Mouse (Mus musculus) thymus, adult 18-20 months (tissue): ENCODE results near the gene Mafg.
"Not testable (repeated sequence)": the region's sequence is repeated elsewhere in the genome, so short reads cannot be mapped to it uniquely, and the experiment has no call there.

ENCODE experiments used
- DNase-seq, 2 experiments: peaks; one replicate each; pipeline ENCODE4 v3.0.0; 2022; ENCODE audit warnings: mixed read lengths in 2 of 2

Gene Mafg

DNA sequence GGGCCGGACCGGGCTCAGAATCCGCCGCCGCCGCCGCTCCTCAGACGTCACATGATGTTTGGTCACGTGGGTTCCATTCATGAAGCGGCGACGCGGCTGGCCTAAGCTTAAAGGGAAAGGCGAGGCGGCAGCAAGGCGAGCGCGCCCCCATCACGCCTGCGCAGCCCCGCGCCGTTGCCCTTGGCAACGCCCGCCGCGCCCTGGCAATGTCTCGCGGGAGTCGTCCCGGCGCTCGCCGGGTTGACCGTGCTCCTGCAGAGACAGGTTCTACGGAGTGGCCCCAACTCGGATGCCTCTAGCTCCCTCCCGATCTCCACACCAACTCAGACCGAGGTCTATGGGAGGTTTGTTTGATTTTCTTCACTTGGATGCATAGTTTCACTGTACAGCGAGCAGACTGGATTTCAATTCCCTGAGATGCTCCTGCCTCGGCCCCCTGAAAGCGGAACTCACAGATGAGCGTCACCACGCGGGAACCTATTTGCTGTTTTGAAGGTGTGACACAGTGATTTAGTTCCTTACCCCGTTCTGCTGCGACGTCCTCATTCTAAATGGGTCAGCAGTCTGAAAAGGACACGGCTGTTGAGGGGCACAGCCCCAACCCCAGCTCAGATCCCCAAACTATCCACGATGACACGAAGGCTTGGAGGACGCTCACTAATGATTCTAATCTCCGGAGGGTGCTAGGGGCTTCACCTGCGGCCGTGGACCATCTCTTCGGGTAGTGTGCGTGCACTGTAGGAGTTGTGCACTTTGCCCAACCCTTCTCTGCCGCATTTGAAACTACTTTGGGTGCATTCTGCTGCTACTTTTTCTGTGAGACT, at the start of gene Mafg:
Mafg (minus strand) TSS at position 81 of the 824 bp plus-strand sequence.
- peak; percentile 79 to 82 for DNase-seq

DNA sequence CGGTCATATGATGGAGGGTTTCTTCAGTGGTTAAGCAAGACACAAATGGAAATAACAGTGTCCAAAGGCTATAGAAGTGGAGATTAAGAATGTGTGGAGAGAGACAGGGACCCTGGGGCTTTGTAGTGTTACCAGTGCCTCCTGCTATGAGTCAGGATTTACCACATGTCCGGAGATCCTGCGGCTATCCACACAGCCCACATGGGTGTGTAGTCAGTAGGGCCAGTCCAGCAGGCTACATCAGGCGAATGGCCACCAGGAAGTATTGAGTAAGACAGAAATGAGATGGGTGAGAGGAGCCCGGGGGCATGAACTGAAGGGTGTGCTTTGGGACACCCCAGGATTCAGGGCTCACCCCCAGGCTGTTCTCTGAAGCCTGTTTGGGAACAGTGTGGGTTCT, 49.3 kb upstream of the Mafg start:
- no peak for DNase-seq

DNA sequence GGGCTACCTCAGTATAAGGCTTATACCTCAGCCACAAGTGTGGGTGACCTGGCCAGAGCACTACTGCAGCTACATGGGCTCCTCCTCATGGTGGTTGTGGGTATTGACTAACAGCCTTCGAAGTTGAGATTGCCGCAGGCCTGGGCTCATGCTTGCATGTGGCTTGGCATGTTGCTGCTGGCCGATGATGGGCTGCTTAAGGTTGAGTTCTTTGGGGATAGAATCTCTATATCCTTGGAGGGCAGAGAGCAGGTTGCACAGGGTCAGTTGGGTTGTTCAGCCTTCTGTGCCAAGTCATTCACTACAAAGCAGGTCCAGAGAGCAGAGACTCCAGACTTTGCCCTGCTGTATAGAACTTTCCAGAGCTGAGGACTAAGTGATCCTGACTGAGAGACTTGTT, 46.5 kb upstream of the Mafg start:
- no peak for DNase-seq

DNA sequence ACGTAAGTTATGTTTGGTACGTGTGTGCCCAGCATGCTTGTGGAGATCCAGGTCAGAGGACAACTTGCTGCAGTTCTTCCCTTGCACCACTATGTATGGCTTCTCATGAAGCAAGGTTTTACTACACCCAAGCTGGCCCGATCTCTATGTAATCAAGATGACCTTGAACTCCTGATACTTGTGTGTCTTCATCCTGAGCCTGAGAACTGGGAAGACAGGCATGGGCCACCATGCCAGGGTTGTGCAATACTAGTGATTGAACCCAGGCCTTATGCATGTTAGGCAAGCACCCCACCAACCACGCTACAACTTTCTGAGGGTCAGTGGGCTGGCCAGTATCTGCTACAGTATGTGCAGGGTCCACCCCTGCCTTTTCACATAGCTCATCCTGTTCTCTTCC, 43.6 kb upstream of the Mafg start:
- no peak for DNase-seq

DNA sequence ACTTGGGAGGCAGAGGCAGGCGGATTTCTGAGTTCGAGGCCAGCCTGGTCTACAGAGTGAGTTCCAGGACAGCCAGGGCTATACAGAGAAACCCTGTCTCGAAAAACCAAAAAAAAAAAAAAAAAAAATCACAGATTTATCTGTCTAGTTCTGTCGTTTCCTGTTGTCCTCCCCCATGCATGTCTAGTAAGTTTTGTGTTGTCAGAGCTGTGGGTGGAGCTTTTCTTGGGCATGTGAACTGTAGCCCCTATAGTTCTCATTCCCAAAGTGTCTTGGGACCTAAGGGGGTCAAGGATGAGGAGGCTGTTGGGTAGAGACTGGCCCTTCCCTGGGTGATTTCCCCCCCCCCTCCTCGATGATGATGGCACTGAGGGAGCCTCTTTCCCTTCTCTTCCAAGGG, 42.5 kb upstream of the Mafg start:
- DNase-seq: not testable (repeated sequence)

DNA sequence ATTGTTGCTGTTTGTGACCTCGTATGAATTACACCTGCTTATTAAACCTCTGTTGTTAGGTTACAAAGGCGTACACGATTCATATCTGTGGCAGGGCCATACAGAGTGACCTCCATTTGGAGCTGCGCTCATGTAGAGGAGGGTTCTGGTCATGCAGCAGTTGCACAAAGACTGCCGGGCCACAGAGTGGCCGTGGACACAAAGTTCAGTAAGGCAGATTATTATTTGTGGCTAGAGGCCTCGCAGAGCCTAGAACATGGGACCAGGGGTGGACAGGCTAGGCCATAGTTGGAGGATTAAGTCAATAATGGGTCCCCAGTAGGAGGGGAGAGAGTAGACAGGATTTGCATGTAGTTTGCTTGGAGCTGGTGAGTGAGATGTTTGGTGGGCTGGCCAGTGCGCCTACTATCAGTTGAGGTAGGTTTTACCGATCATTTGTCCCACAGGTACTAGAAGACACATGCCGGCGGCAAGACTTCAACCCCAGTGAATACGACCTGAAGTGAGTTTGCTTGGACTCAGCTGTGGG, 40.3 kb upstream of the Mafg start:
- DNase-seq: no peak

DNA sequence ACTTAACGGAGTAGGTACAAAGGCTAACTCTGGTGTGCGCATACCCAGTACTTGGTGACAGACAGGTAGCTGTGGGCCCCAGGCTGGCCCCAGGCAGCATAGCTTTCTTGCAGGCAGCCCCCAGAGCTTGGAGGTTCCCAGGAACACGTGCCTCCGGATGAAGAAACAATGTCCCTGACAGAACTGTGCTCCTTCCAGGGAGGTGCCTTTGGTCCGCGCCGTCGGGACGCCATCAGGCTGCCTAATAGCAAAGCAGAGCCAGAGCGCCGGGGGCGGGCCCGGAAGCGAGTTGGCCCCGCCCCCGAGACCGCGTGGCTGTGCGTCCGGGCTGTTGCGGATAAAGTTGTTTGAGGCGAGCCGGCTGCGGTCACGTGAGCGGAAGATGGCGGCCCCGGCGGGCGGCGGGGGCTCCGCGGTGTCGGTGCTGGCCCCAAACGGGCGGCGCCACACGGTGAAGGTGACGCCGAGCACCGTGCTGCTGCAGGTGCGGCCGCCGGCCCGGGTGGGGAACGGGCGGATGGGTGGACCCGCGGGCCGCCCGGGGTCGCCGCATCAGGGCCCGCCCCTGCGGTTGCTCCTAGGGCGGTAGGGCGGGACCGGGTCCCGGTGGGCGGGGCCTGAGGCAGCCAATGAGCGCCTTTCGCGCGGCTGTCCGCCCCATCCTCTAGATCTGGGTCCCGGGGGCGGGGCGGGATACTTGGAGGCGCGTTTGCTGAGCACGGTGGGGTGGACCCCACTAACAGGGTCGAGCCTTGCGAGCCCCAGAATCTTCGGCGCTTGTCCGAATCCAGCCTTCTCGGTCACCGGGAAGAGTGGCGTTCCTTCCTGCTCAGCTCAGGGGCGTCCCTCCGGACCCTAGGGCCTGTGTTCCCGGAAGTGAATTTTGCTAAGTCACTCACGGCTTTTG, 39.5 kb upstream of the Mafg start, which contains the start of gene Aspscr1:
Aspscr1 (plus strand) TSS at position 287 of the 907 bp plus-strand sequence.
- DNase-seq: peak; percentile 92

DNA sequence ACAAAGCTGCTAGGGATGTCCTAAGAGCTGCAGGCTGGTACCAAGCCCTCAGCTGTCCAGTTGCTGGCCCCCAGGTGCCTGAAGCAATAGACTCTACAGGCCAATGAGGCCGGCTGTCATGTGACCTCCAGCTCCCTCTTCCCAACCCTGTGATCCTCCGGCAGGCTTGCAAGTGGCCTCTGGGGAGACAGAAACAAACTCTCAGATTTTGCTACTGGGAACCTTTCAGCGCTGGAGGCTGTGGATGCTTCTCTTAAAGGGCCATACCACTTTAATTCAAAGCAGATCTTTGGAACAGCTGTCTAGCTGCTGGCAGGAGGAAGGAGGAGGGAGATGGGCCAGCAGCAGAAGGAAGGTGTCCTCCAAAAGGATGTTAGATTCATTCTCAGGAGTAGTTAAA, 33.2 kb upstream of the Mafg start:
- DNase-seq: no peak

DNA sequence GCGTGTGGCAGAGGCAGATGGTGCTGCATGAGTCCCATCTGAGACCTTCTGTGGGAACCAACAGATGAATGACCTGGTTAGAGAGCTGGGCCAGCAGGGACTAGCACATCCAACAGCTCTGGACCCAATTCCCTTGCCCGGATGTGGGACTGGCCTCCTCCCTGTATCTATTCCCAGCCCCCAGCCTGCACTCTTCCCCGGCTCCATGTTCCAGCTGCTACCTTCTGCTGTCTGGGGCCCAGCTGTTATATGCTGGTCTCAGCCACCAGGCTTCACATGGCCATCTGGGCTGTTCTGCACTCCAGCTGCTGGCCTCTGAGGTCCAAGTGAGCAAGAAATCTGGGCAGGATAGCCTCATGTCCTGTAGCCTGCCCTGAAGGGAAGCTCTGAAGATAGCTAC, 32.0 kb upstream of the Mafg start:
- DNase-seq: no peak

DNA sequence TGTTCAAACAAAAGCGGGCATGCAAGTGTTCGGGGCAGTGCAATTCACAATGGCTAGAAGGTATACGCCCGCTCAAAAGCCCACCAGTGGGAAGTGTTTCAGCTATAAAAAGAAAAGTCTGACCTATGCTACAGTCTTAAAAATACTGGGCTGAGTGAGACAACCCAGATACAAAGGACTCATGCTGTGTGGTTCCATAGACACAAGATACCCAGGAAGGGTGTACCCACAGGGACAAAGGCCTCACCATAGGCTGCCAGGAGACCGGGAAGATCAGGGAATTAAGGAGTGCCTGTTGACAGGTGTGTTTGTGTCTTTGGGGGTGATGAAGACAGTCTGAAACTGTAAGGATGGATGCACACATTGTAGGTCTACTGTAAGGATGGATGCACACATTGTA, 30.3 kb upstream of the Mafg start:
- no peak for DNase-seq

DNA sequence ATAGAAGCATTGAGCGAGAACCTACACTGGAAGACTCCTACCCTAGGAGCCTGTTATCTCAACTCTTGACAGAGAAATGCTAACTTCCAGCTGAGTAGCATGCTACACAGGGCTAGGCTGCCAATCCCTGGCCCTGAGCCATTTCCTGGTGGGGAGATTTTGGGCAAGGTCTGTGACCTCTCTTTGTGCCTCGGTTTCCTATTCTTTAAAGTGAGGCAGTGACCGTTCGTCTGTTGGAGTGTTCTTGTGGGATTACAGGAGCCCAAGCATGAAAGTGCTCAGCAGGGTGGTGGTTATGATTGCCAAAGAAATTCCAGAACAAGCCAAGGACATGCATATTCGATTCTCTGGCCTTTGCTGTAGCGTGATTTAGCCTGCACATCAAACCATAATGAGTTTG, 29.4 kb upstream of the Mafg start:
- DNase-seq: no peak

DNA sequence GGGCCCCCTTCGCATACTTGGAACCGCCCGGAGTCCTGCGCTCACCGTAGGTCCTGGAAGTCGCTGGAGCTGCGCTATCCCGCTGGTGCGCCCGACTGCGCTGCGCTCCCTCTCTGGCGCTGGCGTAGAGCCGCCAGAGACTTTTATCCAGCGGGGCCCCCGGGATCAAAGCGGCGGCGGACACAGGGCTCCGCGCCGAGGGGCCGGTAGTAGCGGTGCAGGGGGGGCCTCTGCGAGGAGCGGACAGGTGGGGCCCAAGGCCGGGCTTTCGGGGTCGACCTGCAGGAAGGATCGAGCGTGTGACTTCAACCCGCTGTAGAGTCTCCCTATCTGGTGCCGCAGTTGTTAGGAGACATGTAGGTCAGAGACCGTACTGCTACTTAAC, 27.7 kb upstream of the Mafg start, which contains the start of gene Notum:
Notum (minus strand) TSS at position 100 of the 385 bp plus-strand sequence.
- DNase-seq: no peak

DNA sequence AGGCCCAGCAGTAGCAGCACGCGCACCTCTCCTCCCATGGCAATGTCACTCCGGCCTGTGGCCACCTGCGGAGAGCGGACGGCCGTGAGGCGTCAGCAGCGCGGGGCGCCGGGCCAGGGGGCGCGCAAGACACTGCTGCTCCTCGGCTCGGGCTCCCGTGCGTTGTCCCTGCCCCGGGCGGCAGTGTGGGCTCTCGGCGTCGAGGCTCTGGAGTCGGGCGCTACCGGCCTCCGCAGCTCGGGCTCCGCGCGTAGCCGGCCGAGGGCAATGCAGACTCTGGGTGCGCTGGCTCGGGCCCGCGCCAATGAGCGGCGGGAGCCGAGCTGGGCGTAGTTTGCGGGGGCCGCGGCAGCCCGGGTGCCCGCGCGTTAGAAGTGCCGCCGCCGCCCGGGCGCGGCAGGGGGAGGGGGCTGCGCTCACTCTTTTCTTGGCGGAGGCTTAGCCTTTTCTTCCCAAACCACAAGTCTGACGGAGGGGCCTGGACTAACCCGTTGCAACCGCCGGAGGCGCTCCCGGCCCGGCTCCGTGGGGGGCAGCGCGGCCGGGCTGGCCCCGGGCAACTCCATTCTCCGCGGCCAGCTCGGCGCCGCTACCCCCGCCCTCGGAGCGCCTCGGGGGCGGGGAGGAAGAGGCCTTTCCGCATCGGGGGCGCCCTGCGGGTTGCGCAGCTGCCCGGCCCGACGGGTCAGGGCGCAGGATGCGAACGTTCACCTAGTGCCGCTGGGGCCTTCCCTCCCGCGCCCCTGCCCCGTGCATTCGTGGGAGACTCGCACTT, 27.1 kb upstream of the Mafg start:
- no peak for DNase-seq

DNA sequence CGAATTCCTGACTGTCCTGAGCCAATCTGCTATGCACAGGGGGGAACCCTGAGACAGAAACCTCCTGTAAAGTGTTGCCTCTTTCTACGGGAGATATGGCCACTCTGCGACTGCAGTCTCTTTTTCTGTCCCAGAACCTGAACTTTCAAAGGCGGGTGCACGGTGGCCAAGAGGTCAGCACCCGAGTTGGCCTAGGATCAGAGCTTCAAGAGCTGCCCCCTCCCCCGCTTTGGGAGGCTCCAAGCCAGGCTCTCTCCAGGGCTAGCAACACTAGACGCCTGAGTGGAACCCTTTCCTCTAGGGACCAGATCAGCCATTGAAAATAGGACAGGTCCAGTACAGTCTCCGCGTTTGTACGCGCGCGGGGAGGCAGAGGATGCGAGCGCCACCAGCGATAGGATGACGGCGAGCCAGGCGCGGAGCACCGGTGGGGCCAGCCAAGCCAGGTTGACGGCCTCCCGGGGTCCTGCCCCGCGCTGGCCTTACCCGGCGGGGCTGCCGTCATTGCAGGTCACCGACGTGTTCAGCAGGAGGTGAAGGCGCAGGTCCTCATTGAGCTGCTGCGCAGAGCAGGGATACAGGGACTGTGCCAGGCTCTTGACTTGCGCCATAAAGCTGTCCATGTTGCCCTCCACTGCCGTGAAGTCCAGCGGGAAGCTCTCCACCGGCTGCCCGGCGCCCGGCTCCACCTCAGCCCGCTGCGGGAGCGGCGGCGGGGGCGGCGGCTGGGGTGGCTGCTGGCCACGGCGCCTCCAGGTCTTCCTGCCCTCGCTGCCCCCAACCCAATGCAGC, 26.3 kb upstream of the Mafg start:
- DNase-seq: no peak

DNA sequence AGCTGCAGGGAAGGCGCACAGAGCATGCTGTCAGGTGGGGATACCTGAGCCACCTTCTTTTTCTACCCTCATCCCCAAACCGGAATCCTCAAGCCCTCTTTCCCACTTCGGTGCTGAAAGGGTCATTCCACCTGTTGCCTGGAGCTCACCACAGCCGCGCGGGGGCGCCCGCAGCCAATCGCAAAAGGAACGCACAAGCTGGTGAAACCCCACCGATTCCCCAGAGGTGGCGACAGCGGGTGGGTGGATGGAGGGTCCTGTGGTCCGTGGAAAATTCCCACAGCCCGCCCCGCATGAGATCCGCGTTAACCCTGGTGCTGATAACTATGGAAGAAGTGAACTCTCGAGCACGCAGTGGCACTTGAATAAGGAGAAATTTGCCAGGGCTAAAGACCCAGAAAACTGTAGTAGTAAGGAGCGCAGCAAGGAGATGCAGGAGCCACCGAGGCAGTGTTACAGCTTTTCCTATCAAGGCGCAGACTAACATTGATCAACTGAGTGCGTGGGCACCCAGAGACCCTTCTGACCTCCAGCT, 25.5 kb upstream of the Mafg start:
- DNase-seq: peak; percentile 62 to 70

DNA sequence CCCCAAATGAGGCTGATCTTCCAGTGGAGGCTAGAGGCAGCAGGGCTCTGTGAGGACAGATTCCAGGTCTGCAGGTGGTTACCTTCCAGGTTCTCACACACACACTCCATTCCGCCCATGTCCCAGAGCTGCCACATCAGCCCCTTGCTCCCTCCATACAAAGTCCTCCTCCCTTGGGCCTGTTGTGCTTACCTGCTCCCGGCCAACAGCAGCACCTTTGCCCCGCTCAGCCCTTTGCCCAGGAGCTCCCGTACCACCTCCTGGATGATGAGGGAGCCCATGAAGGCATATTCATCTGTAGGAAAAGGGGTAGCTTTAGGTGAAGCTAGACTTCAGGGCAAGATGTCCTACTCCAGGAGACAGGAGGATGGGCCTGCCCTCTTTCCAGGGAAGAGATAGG, 23.9 kb upstream of the Mafg start:
- DNase-seq: no peak

DNA sequence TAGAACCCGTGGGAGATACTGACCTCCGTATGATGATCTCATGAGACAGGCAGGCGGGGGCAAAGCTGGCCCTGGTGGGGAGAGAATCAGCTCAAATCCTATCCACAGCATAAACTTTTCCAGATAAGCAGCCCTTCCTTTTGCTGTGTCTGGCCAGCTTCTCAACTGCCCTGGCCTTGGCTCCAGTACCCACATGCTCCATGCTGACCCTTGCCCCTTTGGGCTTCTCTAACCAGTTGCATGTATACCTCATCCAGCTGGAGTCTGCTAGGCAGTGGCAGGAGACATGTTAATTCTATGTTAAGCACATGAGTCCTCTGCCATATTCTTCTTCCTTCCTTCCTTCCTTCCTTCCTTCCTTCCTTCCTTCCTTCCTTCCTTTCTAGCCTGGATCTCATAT, 21.3 kb upstream of the Mafg start:
- DNase-seq: no peak

DNA sequence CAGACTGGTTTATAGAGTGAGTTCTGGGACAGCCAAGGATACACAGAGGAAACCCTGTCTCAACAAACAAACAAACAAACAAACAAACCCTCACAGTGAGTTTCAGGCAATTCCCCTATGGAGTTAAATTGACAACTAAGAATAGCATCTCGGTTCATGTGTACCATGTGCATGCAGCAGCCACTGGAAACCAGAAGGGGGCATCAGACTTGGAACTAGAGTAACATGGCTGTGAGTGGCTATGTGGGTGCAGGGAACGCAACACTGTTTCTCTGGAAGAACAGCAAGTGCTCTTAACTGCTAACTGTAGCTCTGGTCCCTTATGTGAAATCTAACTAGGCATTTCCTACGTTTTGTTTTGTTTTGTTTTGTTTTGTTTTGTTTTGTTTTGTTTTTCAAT, 18.5 kb upstream of the Mafg start:
- DNase-seq: no peak

DNA sequence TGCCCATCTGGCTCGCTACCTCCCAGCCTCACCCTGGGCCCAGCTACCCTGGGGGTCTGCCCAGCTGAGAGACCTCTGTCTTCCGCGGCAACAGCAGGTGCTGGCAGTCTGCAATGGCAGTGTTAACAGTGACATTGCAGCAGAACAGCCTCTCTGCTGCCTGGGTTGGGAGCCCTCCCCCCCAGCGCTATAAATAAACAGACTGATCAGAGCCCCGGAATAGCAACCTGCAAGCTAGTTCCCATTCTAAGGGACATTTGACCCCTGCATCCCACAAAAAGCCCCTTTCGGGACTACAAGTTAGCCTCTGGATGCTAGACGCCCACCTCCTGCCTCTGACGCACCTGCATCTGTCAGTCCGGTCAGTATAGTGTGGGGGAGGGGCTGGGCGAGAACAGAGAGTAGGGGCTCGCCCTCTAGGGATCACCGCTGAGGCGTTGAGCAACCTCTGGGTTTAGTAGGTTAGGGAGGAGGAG, 14.6 kb upstream of the Mafg start, which contains the start of gene Myadml2:
Myadml2 (minus strand) TSS at position 158 of the 476 bp plus-strand sequence.
- DNase-seq: peak in 1 of 2 experiments; percentile 49

DNA sequence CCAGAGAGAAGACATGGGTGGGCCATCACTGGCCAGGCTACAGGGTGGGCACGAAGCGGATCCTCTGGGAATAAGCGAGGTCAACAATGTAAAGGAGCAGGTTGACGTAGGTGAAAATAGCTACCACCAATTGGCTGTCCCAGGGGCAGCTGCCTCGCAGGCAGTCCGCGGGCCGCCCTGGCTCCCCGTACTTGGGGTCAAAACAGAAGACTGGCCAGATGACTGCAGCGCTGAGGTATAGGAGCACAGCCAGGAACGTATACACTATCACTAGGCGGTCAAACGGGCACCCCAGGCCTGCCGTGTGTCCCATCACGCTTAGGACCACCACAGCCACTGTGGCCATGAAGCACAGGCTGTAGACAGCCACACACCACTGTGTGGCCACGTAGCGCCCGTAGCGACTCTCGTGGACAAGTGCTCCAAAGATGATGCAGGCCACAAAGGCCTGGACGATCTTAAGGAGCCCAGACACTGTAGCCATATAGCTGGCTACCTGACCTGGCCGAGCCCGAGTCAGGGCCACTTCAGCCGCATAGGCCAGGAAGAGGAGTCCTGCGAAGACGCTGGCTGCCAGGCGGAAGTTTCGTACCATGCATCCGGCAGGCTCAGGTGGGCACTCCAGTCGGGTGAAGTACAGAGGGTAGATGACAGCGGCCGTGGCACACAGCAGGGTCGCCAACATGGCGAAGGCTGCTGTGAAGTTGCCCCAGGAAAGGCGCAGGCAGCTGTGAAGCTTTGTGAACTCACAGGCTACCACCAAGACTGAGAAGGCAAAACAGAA, 13.8 kb upstream of the Mafg start:
- DNase-seq: no peak

DNA sequence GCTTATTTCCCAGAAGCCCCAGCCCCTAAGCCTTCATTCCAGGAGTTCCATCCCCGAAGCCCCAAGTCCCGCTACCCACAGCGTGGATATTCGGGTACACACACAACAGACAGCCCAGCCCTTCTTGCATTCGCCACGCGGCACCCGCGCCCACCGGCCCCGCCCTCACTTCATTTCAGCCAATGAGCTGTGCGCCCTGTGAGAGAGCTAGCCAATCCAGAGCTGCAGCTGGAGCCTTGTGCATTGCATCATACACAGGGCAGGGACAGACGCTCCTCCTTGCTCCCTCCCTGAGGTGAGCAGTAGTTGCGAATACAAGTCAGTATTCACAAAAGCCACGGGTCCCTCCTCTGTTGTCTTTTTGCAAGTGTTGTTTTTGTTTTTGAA, 10.2 kb upstream of the Mafg start, which contains the start of gene Pycr1:
Pycr1 (minus strand) TSS at position 169 of the 387 bp plus-strand sequence.
- peak; percentile 91 to 92 for DNase-seq
